Mouse (Mus musculus): ENCODE results near the gene Gabbr1. TPM values are rescaled to one million over a fixed set of nuclear protein-coding genes. Genes with fewer than 3 reads are reported as not detected.
"Not testable (repeated sequence)": the region's sequence is repeated elsewhere in the genome, so short reads cannot be mapped to it uniquely, and the experiment has no call there.

Gene Gabbr1
- polyA plus RNA-seq, 1 experiment from 2014 or later, result 7.9 TPM

- Histone ChIP-seq H3K36me3 (ENCODE audit: control insufficient read depth, insufficient read depth, low read length) (peaks cover 10% of the 10 kb centered on the region; the same call in 1 of the 2 replicates), H3K4me2 (ENCODE audit: low read depth, severe bottlenecking) (no peak overlapping the region), H3K4me3 (ENCODE audit: low read depth, low read length) (no peak overlapping the region), H3K27ac (replicated peaks; ENCODE audit: low read depth, low read length) (no peak overlapping the region), H3K4me1 (ENCODE audit: control insufficient read depth, insufficient read depth, low read length) (no peaks in the 10 kb centered on the region), H3K9me3 (ENCODE audit: control insufficient read depth, low read length) (no peaks in the 10 kb centered on the region), H3K9ac (ENCODE audit: low read length) (no peak overlapping the region), H3K27me3 (ENCODE audit: control insufficient read depth, insufficient read depth, low read length) (no peaks in the 10 kb centered on the region)
- DNase-seq (ENCODE audit: low spot score), result no peak
- 95% methylated on average over 17 of the region's 17 CpGs for WGBS
- ATAC-seq (ENCODE audit: insufficient number of reproducible peaks, low FRiP score, low TSS enrichment, low read depth), result no peak
Observed at GRCm38 (mm10) chr17:37009460-37010042, 36.2 kb upstream of the Gabbr1 start.

GRCm38 (mm10) chr17:37011719-37012118 lies 34.0 kb upstream of the Gabbr1 start:
- ATAC-seq (ENCODE audit: insufficient number of reproducible peaks, low FRiP score, low TSS enrichment, low read depth), result no peak
- no peak overlapping the region for H3K4me3 ChIP-seq (ENCODE audit: low read depth, low read length)
- 83% methylated on average over 3 of the region's 3 CpGs for WGBS
- no peak for DNase-seq (ENCODE audit: low spot score)
- H3K36me3 ChIP-seq (ENCODE audit: control insufficient read depth, insufficient read depth, low read length), result peaks cover 6% of the 10 kb centered on the region; the same call in 1 of the 2 replicates
- H3K27ac ChIP-seq (replicated peaks; ENCODE audit: low read depth, low read length), result no peak overlapping the region
- no peaks in the 10 kb centered on the region for H3K9me3 ChIP-seq (ENCODE audit: control insufficient read depth, low read length)
- H3K27me3 ChIP-seq (ENCODE audit: control insufficient read depth, insufficient read depth, low read length), result no peaks in the 10 kb centered on the region
- no peak overlapping the region for H3K4me2 ChIP-seq (ENCODE audit: low read depth, severe bottlenecking)
- no peaks in the 10 kb centered on the region for H3K4me1 ChIP-seq (ENCODE audit: control insufficient read depth, insufficient read depth, low read length)
- no peak overlapping the region for H3K9ac ChIP-seq (ENCODE audit: low read length)

- peaks cover 6% of the 10 kb centered on the region; the same call in 1 of the 2 replicates for H3K36me3 ChIP-seq (ENCODE audit: control insufficient read depth, insufficient read depth, low read length)
- no peak overlapping the region for H3K4me3 ChIP-seq (ENCODE audit: low read depth, low read length)
- no peaks in the 10 kb centered on the region for H3K27me3 ChIP-seq (ENCODE audit: control insufficient read depth, insufficient read depth, low read length)
- ATAC-seq (ENCODE audit: insufficient number of reproducible peaks, low FRiP score, low TSS enrichment, low read depth), result no peak
- no peak overlapping the region for H3K4me2 ChIP-seq (ENCODE audit: low read depth, severe bottlenecking)
- 68% methylated on average over 5 of the region's 5 CpGs for WGBS
- no peak for DNase-seq (ENCODE audit: low spot score)
- no peak overlapping the region for H3K9ac ChIP-seq (ENCODE audit: low read length)
- no peak overlapping the region for H3K27ac ChIP-seq (replicated peaks; ENCODE audit: low read depth, low read length)
- no peaks in the 10 kb centered on the region for H3K4me1 ChIP-seq (ENCODE audit: control insufficient read depth, insufficient read depth, low read length)
- H3K9me3 ChIP-seq (ENCODE audit: control insufficient read depth, low read length), result no peaks in the 10 kb centered on the region
Observed at GRCm38 (mm10) chr17:37012141-37012540, 33.6 kb upstream of the Gabbr1 start.

- Histone ChIP-seq H3K9me3 (ENCODE audit: control insufficient read depth, low read length) (no peaks in the 10 kb centered on the region), H3K27ac (replicated peaks; ENCODE audit: low read depth, low read length) (no peak overlapping the region), H3K36me3 (ENCODE audit: control insufficient read depth, insufficient read depth, low read length) (no peaks in the 10 kb centered on the region), H3K27me3 (ENCODE audit: control insufficient read depth, insufficient read depth, low read length) (no peaks in the 10 kb centered on the region), H3K4me2 (ENCODE audit: low read depth, severe bottlenecking) (no peak overlapping the region), H3K4me3 (ENCODE audit: low read depth, low read length) (no peak overlapping the region), H3K4me1 (ENCODE audit: control insufficient read depth, insufficient read depth, low read length) (no peaks in the 10 kb centered on the region), H3K9ac (ENCODE audit: low read length) (no peak overlapping the region)
- DNase-seq (ENCODE audit: low spot score) (no peak), ATAC-seq (ENCODE audit: insufficient number of reproducible peaks, low FRiP score, low TSS enrichment, low read depth) (no peak)
Observed at GRCm38 (mm10) chr17:37016333-37016732, 29.4 kb upstream of the Gabbr1 start.

DNA sequence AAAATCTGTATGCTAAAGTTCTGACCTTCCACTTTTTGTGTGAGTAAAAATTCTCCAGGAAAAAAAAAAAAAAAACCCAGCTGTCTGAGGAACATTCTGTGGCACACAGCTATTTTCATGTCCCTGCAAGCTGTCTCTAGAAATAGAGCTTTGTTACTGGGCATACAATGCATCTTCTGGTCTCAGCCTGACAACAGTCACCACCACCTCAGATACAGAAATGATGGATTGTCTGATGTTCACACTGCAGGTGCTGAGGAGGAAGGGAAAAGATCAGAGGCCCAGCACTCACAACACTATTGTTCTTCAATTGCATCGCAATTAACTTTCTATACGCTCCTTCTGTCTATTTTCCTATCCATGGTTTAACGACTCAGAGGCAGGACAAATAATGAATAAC lies 27.4 kb upstream of the Gabbr1 start:
- no peak for DNase-seq (ENCODE audit: low spot score)
- Histone ChIP-seq H3K4me1 (ENCODE audit: control insufficient read depth, insufficient read depth, low read length) (no peaks in the 10 kb centered on the region), H3K36me3 (ENCODE audit: control insufficient read depth, insufficient read depth, low read length) (no peaks in the 10 kb centered on the region), H3K4me3 (ENCODE audit: low read depth, low read length) (no peak overlapping the region), H3K27me3 (ENCODE audit: control insufficient read depth, insufficient read depth, low read length) (no peaks in the 10 kb centered on the region), H3K4me2 (ENCODE audit: low read depth, severe bottlenecking) (no peak overlapping the region), H3K27ac (replicated peaks; ENCODE audit: low read depth, low read length) (no peak overlapping the region), H3K9ac (ENCODE audit: low read length) (no peak overlapping the region), H3K9me3 (ENCODE audit: control insufficient read depth, low read length) (no peaks in the 10 kb centered on the region)
- WGBS, result 81% methylated on average over 3 of the region's 3 CpGs
- no peak for ATAC-seq (ENCODE audit: insufficient number of reproducible peaks, low FRiP score, low TSS enrichment, low read depth)

DNA sequence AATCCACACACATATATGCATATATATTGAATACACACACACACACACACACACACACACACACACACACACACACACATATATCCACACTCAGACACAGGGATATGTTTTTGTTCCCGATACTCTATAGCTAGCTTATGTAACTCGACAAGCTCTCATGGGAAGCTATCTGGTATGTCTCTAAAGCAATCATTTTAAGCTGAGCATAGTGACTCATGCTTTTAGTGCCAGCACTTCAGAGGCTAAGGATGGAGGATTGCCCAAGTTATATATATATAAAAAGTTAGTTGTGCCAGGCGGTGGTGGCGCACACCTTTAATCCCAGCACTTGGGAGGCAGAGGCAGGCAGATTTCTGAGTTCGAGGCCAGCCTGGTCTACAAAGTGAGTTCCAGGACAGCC lies 26.5 kb upstream of the Gabbr1 start:
- not testable (repeated sequence) for ATAC-seq (ENCODE audit: insufficient number of reproducible peaks, low FRiP score, low TSS enrichment, low read depth); H3K9ac ChIP-seq (ENCODE audit: low read length)
- 91% methylated on average over 5 of the region's 5 CpGs for WGBS

DNA sequence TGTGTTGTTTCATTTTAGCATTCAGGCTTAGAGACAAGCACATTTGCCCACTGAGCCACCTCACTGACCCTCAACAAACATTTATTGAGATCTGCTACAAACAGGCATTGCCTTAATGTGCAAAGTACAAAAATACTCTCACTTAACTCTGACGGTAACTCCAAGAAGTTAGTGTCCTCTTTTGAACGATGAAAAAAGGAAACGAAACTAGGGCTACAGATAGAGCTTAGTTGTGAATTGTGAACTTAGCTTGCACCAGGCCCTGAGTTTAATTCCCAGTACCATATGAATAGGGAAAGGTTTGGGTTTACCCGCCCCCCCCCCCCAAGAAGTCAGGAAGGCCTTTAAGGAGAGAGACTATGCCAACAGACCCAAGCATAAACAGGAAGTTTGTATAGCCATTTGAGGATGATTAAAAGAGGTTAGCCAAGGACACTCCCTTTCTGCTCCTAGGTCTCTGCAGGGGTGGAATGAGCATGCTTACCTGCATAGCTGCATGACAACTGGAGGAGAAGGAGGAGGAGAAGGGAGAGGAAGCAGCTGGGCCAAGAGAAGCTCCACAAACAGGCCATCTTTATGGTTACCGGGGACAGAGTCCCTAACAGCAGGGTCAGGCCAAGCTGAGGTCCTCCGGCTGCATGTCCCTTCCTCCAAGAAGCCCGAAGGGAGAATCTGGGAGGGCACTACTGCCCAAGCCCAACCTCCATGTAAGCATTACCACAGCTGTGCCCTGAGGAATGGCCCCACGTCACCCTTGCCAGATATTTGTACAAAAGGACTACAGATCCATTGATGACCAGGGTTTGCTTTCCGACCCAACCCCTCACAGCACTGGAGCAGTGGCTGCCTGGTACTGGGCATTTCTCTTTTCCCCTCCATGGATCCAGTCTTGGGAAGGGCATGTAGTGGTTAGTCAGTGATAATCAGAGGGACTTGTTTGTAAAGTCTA lies 22.9 kb upstream of the Gabbr1 start, which contains the start of gene Mog:
Gene Mog (minus strand): TSS at position 771 of the 949 bp plus-strand sequence.
- no peak within 1 kb of the TSS for H3K27ac ChIP-seq (replicated peaks; ENCODE audit: low read depth, low read length)
- no peak for ATAC-seq (ENCODE audit: insufficient number of reproducible peaks, low FRiP score, low TSS enrichment, low read depth)

More for the DNA sequence above, 26.5 kb upstream of the Gabbr1 start:
- not testable (repeated sequence) for DNase-seq (ENCODE audit: low spot score); H3K27ac ChIP-seq (replicated peaks; ENCODE audit: low read depth, low read length); H3K36me3 ChIP-seq (ENCODE audit: control insufficient read depth, insufficient read depth, low read length); H3K4me1 ChIP-seq (ENCODE audit: control insufficient read depth, insufficient read depth, low read length); H3K4me2 ChIP-seq (ENCODE audit: low read depth, severe bottlenecking); H3K27me3 ChIP-seq (ENCODE audit: control insufficient read depth, insufficient read depth, low read length); H3K9me3 ChIP-seq (ENCODE audit: control insufficient read depth, low read length); H3K4me3 ChIP-seq (ENCODE audit: low read depth, low read length)

GRCm38 (mm10) chr17:37026425-37026824 lies 19.3 kb upstream of the Gabbr1 start:
- Histone ChIP-seq H3K4me3 (ENCODE audit: low read depth, low read length) (no peak overlapping the region), H3K9me3 (ENCODE audit: control insufficient read depth, low read length) (no peaks in the 10 kb centered on the region), H3K27ac (replicated peaks; ENCODE audit: low read depth, low read length) (no peak overlapping the region), H3K4me2 (ENCODE audit: low read depth, severe bottlenecking) (no peak overlapping the region), H3K36me3 (ENCODE audit: control insufficient read depth, insufficient read depth, low read length) (no peaks in the 10 kb centered on the region), H3K9ac (ENCODE audit: low read length) (no peak overlapping the region), H3K4me1 (ENCODE audit: control insufficient read depth, insufficient read depth, low read length) (no peaks in the 10 kb centered on the region), H3K27me3 (ENCODE audit: control insufficient read depth, insufficient read depth, low read length) (no peaks in the 10 kb centered on the region)
- DNase-seq (ENCODE audit: low spot score) (no peak), ATAC-seq (ENCODE audit: insufficient number of reproducible peaks, low FRiP score, low TSS enrichment, low read depth) (no peak)
- 90% methylated on average over 2 of the region's 2 CpGs for WGBS

More for the DNA sequence above, 22.9 kb upstream of the Gabbr1 start, which contains the start of gene Mog:
- H3K4me2 ChIP-seq (ENCODE audit: low read depth, severe bottlenecking), result no peak within 1 kb of the TSS
- no peaks in the 10 kb centered on the region for H3K27me3 ChIP-seq (ENCODE audit: control insufficient read depth, insufficient read depth, low read length)
- H3K9ac ChIP-seq (ENCODE audit: low read length), result no peak within 1 kb of the TSS
- WGBS, result 71% methylated on average over 9 of the region's 9 CpGs
- no peaks in the 10 kb centered on the region for H3K36me3 ChIP-seq (ENCODE audit: control insufficient read depth, insufficient read depth, low read length)
- DNase-seq (ENCODE audit: low spot score), result no peak
- no peak within 1 kb of the TSS for H3K4me3 ChIP-seq (ENCODE audit: low read depth, low read length)
- H3K4me1 ChIP-seq (ENCODE audit: control insufficient read depth, insufficient read depth, low read length), result no peaks in the 10 kb centered on the region
- no peaks in the 10 kb centered on the region for H3K9me3 ChIP-seq (ENCODE audit: control insufficient read depth, low read length)
